17 mouse cellular contexts compared by ENCODE assay signal in the genomic region with DNA sequence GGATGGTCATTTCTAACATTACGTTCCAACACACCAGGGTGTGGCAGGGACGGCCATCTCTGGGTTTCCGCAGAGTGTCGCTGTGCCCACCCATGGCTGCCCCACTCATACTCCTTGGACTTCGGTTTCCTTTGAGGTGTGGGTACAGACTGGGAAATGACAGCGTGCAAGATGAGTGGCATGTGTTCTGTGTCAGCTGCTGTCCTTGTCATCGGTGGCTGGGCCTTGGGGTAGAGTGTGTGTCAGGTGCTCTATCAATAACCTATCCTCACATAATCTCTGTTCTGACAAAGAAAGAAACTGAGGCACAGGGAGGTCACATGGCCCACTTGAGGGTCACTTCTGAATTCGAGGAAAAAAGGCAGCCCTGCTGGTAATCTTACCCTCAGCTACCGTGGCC. TPM values are rescaled to one million over a fixed set of nuclear protein-coding genes. Genes with fewer than 3 reads are reported as not detected.
"Had no signal": no experiment of that assay in that cellular context is flagged by ENCODE, and none has a peak within 500 bp of the region (broad histone marks: within the 10 kb centered on the region; RNA-seq: fewer than 3 reads in every experiment).

No protein-coding gene starts in this region.

- DNase-seq: kidney, adult 8-10 months; kidney, postnatal 25 days; lung, embryonic 14.5 days; lung, postnatal 10 days; lung, postnatal 4 days; thymus, postnatal 4 days had no signal

- H3K9me3 ChIP-seq: limb, embryonic 13.5 days; midbrain, embryonic 10.5 days; midbrain, embryonic 15.5 days had no signal

- H3K27me3 ChIP-seq: limb, embryonic 13.5 days; midbrain, embryonic 15.5 days had no signal

- H3K27ac ChIP-seq: left cerebral cortex, adult 2 months; limb, embryonic 13.5 days; midbrain, embryonic 10.5 days; midbrain, embryonic 15.5 days had no signal

- H3K9ac ChIP-seq: limb, embryonic 13.5 days; liver, embryonic 14.5 days; lung, embryonic 14.5 days; midbrain, embryonic 15.5 days had no signal

- ATAC-seq: midbrain, embryonic 15.5 days had no signal

- H3K4me2 ChIP-seq: limb, embryonic 13.5 days; lung, embryonic 14.5 days; midbrain, embryonic 15.5 days had no signal

- H3K4me3 ChIP-seq: left cerebral cortex, adult 2 months; limb, embryonic 13.5 days; midbrain, embryonic 10.5 days; midbrain, embryonic 15.5 days had no signal

RNA-seq across cellular contexts. Expression of a gene that starts 14.7 kb away (rescaled TPM):
- total RNA-seq: left cerebral cortex, adult 2 months; left cerebral cortex, postnatal 14 days; megakaryocyte, adult 5-6 weeks had no signal
- polyA plus RNA-seq: intestine, embryonic 14.5 days; limb, embryonic 13.5 days; liver, embryonic 14.5 days; lung, embryonic 14.5 days; midbrain, embryonic 10.5 days; midbrain, embryonic 15.5 days; neural tube, embryonic 14.5 days; small intestine, adult 2 months; testis, adult 2 months had no signal
